Mouse (Mus musculus) C2C12 (cell line): Measurements from ENCODE around the gene Mrpl21.

Source experiments
- CEBPB ChIP-seq: IDR thresholded peaks from one replicate; pipeline ENCODE4 v1.6.1; 2011; ENCODE audit warnings: low read depth, mild to moderate bottlenecking, control low read depth, moderate library complexity
- CTCF ChIP-seq: IDR thresholded peaks from one replicate; pipeline ENCODE4 v1.5.1; 2011; ENCODE audit not compliant: control insufficient read depth, insufficient read depth, insufficient read length
- USF1 ChIP-seq: IDR thresholded peaks from one replicate; pipeline ENCODE4 v1.6.1; 2011; ENCODE audit warnings: low read depth, mild to moderate bottlenecking, control low read depth, moderate library complexity

GRCm38 (mm10) chr19:3326479-3327047 lies 43.9 kb downstream of the Mrpl21 start:
- TF ChIP-seq CTCF: no peak
- no peak for TF ChIP-seq USF1
- TF ChIP-seq CEBPB: no peak
